In genomic region chr8:123630841-123631251, GRCm38 (mm10) we compare ENCODE assay signal across 8 mouse cellular contexts. TPM values are rescaled to one million over a fixed set of nuclear protein-coding genes. Genes with fewer than 3 reads are reported as not detected.
DNase-seq lines count a peak whose midpoint lies in the region; ATAC-seq lines count a peak whose summit lies in the region.

No protein-coding gene starts in this region.

- intact Hi-C loops in heart, postnatal 25 days (cut with DNase I), result no loop called here

- H3K9ac ChIP-seq in heart, embryonic 14.5 days (ENCODE audit: low read length), result no peak overlapping the region
- no peak overlapping the region; the same call in 1 of the 2 replicates for H3K9ac ChIP-seq in hindbrain, embryonic 16.5 days (ENCODE audit: low read depth, low read length)
- no peak overlapping the region for H3K9ac ChIP-seq in midbrain, embryonic 16.5 days (ENCODE audit: low read depth, low read length)

- no peak overlapping the region for H3K27ac ChIP-seq in heart, embryonic 14.5 days (replicated peaks in 1 of 2; ENCODE audit: control insufficient read depth in 1 of 2, insufficient read depth in 1 of 2, low read depth in 2 of 2, low read length in 2 of 2)
- H3K27ac ChIP-seq in hindbrain, embryonic 16.5 days (ENCODE audit: low read depth, low read length), result no peak overlapping the region
- H3K27ac ChIP-seq in midbrain, embryonic 16.5 days (ENCODE audit: low read length), result no peak overlapping the region

- H3K27me3 ChIP-seq in heart, embryonic 14.5 days (ENCODE audit: control insufficient read depth, insufficient read depth, low read length), result peaks cover 8% of the 10 kb centered on the region
- H3K27me3 ChIP-seq in hindbrain, embryonic 16.5 days (replicated peaks; ENCODE audit: control insufficient read depth, insufficient read depth, low read length), result peaks cover 2% of the 10 kb centered on the region; the same call in 1 of the 2 replicates
- peaks cover 2% of the 10 kb centered on the region for H3K27me3 ChIP-seq in midbrain, embryonic 16.5 days (ENCODE audit: control insufficient read depth, insufficient read depth, low read depth, low read length)

- H3K36me3 ChIP-seq in heart, embryonic 14.5 days (ENCODE audit: control insufficient read depth, insufficient read depth, low read length), result no peaks in the 10 kb centered on the region
- no peaks in the 10 kb centered on the region for H3K36me3 ChIP-seq in hindbrain, embryonic 16.5 days (ENCODE audit: control insufficient read depth, insufficient read depth, low read length)
- no peaks in the 10 kb centered on the region for H3K36me3 ChIP-seq in midbrain, embryonic 16.5 days (ENCODE audit: control insufficient read depth, insufficient read depth, low read length)

- peak overlapping the region; percentile 58 for H3K4me2 ChIP-seq in heart, embryonic 14.5 days (ENCODE audit: low read length)
- peak overlapping the region; percentile 53 for H3K4me2 ChIP-seq in hindbrain, embryonic 16.5 days (ENCODE audit: low read length)
- peak overlapping the region; percentile 43 for H3K4me2 ChIP-seq in midbrain, embryonic 16.5 days (ENCODE audit: low read length)

- peaks cover 4 to 25% of the 10 kb centered on the region in 2 experiments for H3K4me1 ChIP-seq in heart, embryonic 14.5 days (ENCODE audit: control insufficient read depth in 2 of 2, insufficient read depth in 2 of 2, low read length in 2 of 2)
- H3K4me1 ChIP-seq in hindbrain, embryonic 16.5 days (ENCODE audit: control insufficient read depth, insufficient read depth, low read depth, low read length), result peaks cover 11% of the 10 kb centered on the region
- H3K4me1 ChIP-seq in midbrain, embryonic 16.5 days (ENCODE audit: control insufficient read depth, insufficient read depth, low read length), result peaks cover 10% of the 10 kb centered on the region

- no peak for ATAC-seq in heart, embryonic 14.5 days (ENCODE audit: insufficient number of reproducible peaks, insufficient read depth, low FRiP score, low read depth)
- no peak for ATAC-seq in hindbrain, embryonic 16.5 days
- ATAC-seq in midbrain, embryonic 16.5 days, result no peak

- H3K9me3 ChIP-seq in heart, embryonic 14.5 days (ENCODE audit: control insufficient read depth, low read length), result no peaks in the 10 kb centered on the region
- H3K9me3 ChIP-seq in hindbrain, embryonic 16.5 days (ENCODE audit: control insufficient read depth, low read length), result no peaks in the 10 kb centered on the region
- no peaks in the 10 kb centered on the region for H3K9me3 ChIP-seq in midbrain, embryonic 16.5 days (replicated peaks; ENCODE audit: control insufficient read depth, low read length, poor library complexity, severe bottlenecking)

- DNase-seq in heart, postnatal 25 days (ENCODE audit: low spot score), result no peak
- DNase-seq in embryo, embryonic 10.5 days (ENCODE audit: low spot score), result peak; percentile 51
- DNase-seq in layer of hippocampus, adult 8-10 months (ENCODE audit: low spot score in 2 of 2), result no peak
- no peak for DNase-seq in frontal cortex, postnatal 25 days (ENCODE audit: low spot score in 2 of 2)
- no peak for DNase-seq in cerebellum, adult 11-12 months

- peak overlapping the region; percentile 23 to 29 for H3K4me3 ChIP-seq in heart, embryonic 14.5 days (ENCODE audit: control insufficient read depth in 1 of 2, insufficient read depth in 1 of 2, low read depth in 1 of 2, low read length in 2 of 2)
- H3K4me3 ChIP-seq in hindbrain, embryonic 16.5 days (ENCODE audit: low read length), result peak overlapping the region; percentile 26
- H3K4me3 ChIP-seq in midbrain, embryonic 16.5 days (ENCODE audit: low read depth, low read length), result peak overlapping the region; percentile 12

- 30% methylated on average over 12 of the region's 12 CpGs for WGBS in heart, embryonic 14.5 days
- 36% methylated on average over 12 of the region's 12 CpGs for WGBS in hindbrain, embryonic 16.5 days
- WGBS in midbrain, embryonic 16.5 days, result 34% methylated on average over 12 of the region's 12 CpGs

RNA-seq across cellular contexts. Expression of gene Rhou, which starts 22.9 kb away (rescaled TPM):
- polyA plus RNA-seq in heart, embryonic 14.5 days (2014; fragmentation: Nextera tagmentation; extraction: Ambion mirVana), result 10.0 and 11.4 TPM in 2 replicates
- total RNA-seq in heart, postnatal 25 days (2021), result 1 to 10 TPM; 6.4 to 7.7 TPM
- 11.6 and 12.3 TPM in 2 replicates for polyA plus RNA-seq in hindbrain, embryonic 16.5 days (2015; fragmentation: Nextera tagmentation; extraction: Ambion mirVana)
- 10.1 and 13.2 TPM in 2 replicates for polyA plus RNA-seq in midbrain, embryonic 16.5 days (2015; fragmentation: Nextera tagmentation; extraction: Ambion mirVana)
- total RNA-seq in layer of hippocampus, adult 8-10 months (2022), result 10 to 100 TPM; 37.6 to 57.0 (median 45.8) TPM
